Mouse (Mus musculus) midbrain, embryonic 13.5 days (tissue): Measurements from ENCODE around the gene Zbtb4. TPM values are rescaled to one million over a fixed set of nuclear protein-coding genes. Genes with fewer than 3 reads are reported as not detected.
A peak's percentile ranks its signal among the peaks of the same experiment; 100 is the strongest.

ENCODE experiments used
- ATAC-seq: fragments of 200-750 bp; cut with Nextera tagmentation; 2 replicates; pipeline ENCODE4 v1.8.0; 2017; ENCODE audit warnings: mild to moderate bottlenecking, moderate TSS enrichment, moderate library complexity
- H3K27ac ChIP-seq: fragments of 300-500 bp; sonication (generic); 2 replicates; pipeline ENCODE4 v1.5.1; 2015; ENCODE audit warnings: inconsistent platforms, mild to moderate bottlenecking, moderate library complexity
- H3K27me3 ChIP-seq: fragments of 300-500 bp; sonication (generic); 2 replicates; pipeline ENCODE4 v1.6.1; 2015; ENCODE audit warnings: mild to moderate bottlenecking, inconsistent platforms
- H3K36me3 ChIP-seq: fragments of 300-500 bp; sonication (generic); 2 replicates; pipeline ENCODE4 v1.6.1; 2015; ENCODE audit warnings: mild to moderate bottlenecking, inconsistent platforms
- H3K4me1 ChIP-seq: fragments of 300-500 bp; sonication (generic); replicated peaks from 2 replicates; pipeline ENCODE4 v1.6.1; 2015; ENCODE audit warnings: inconsistent platforms
- H3K4me2 ChIP-seq: fragments of 300-500 bp; sonication (generic); replicated peaks from 2 replicates; pipeline ENCODE4 v1.6.1; 2015; ENCODE audit warnings: moderate library complexity, mild to moderate bottlenecking, inconsistent platforms
- H3K4me3 ChIP-seq: fragments of 300-500 bp; sonication (generic); replicated peaks from 2 replicates; pipeline ENCODE4 v1.5.1; 2015; ENCODE audit warnings: mild to moderate bottlenecking, inconsistent platforms
- H3K9ac ChIP-seq: fragments of 300-500 bp; sonication (generic); replicated peaks from 2 replicates; pipeline ENCODE4 v1.6.1; 2015; ENCODE audit warnings: mild to moderate bottlenecking, inconsistent platforms
- H3K9me3 ChIP-seq: fragments of 300-500 bp; sonication (generic); 2 replicates; pipeline ENCODE4 v1.6.1; 2016; ENCODE audit warnings: mild to moderate bottlenecking, inconsistent platforms
- WGBS: fragments of 180-500 bp; shearing (Covaris S2); methylation state at CpG from one replicate; pipeline ENCODE4 v1.1.7; 2015; 5-methylcytosine and 5-hydroxymethylcytosine counted together
- polyA plus RNA-seq: library from polyadenylated mRNA; unstranded; fragments of >200 nt; fragmentation: Nextera tagmentation; extraction: Ambion mirVana; gene quantifications from 2 replicates; pipeline ENCODE4 v1.2.1, GENCODE M21; 2015

The Zbtb4 gene
- polyA plus RNA-seq, 1 experiment from 2014 or later = 2.9 TPM

GRCm38 (mm10) chr11:69823456-69823855, 57.7 kb downstream of the Zbtb4 start:
- no peaks in the 10 kb centered on the region for H3K27me3 ChIP-seq
- ATAC-seq = no peak
- H3K4me2 ChIP-seq = no peak overlapping the region
- H3K4me3 ChIP-seq = no peak overlapping the region
- H3K36me3 ChIP-seq = peaks cover 52% of the 10 kb centered on the region
- H3K9ac ChIP-seq = no peak overlapping the region
- no peak overlapping the region for H3K27ac ChIP-seq
- H3K9me3 ChIP-seq = no peaks in the 10 kb centered on the region
- H3K4me1 ChIP-seq = no peaks in the 10 kb centered on the region
- WGBS = 80% methylated on average over 2 of the region's 2 CpGs

- WGBS = 58% methylated on average over 5 of the region's 5 CpGs
- ATAC-seq = no peak
- H3K4me2 ChIP-seq = no peak overlapping the region
Measured at GRCm38 (mm10) chr11:69828832-69829231, 63.1 kb downstream of the Zbtb4 start.

GRCm38 (mm10) chr11:69833554-69833953, 67.8 kb downstream of the Zbtb4 start:
- Histone ChIP-seq H3K27ac (peak overlapping the region; percentile 98; the same call in 1 of the 2 replicates), H3K9ac (peak overlapping the region; percentile 99), H3K4me3 (peak overlapping the region; percentile 97), H3K4me2 (peak overlapping the region; percentile 99), H3K9me3 (no peaks in the 10 kb centered on the region), H3K36me3 (peaks cover 44% of the 10 kb centered on the region), H3K4me1 (peaks cover 55% of the 10 kb centered on the region), H3K27me3 (no peaks in the 10 kb centered on the region)
- ATAC-seq = no peak
- WGBS = 57% methylated on average over 8 of the region's 8 CpGs

More at GRCm38 (mm10) chr11:69828832-69829231, 63.1 kb downstream of the Zbtb4 start:
- Histone ChIP-seq H3K4me3 (no peak overlapping the region), H3K9me3 (no peaks in the 10 kb centered on the region), H3K36me3 (peaks cover 91% of the 10 kb centered on the region), H3K4me1 (peaks cover 32% of the 10 kb centered on the region), H3K27ac (no peak overlapping the region), H3K9ac (no peak overlapping the region), H3K27me3 (no peaks in the 10 kb centered on the region)

Other genes with a start within 250 kb of the Zbtb4 start
- 2.2 and 2.7 TPM in 2 replicates for gene Dnah2, start 216.8 kb upstream of the Zbtb4 start, polyA plus RNA-seq
- 95.0 and 130 TPM in 2 replicates for gene Efnb3, start 205.7 kb upstream of the Zbtb4 start, polyA plus RNA-seq
- gene Wrap53, start 185.7 kb upstream of the Zbtb4 start, polyA plus RNA-seq = 24.5 and 26.9 TPM in 2 replicates
- 84.2 and 93.4 TPM in 2 replicates for gene Trp53, start 185.6 kb upstream of the Zbtb4 start, polyA plus RNA-seq
- gene Atp1b2, start 160.0 kb upstream of the Zbtb4 start, polyA plus RNA-seq = 23.2 and 24.3 TPM in 2 replicates
- not detected in 2 replicates for gene Shbg, start 148.0 kb upstream of the Zbtb4 start, polyA plus RNA-seq
- gene Sat2, start 143.9 kb upstream of the Zbtb4 start, polyA plus RNA-seq = 25.1 and 28.5 TPM in 2 replicates
- gene Fxr2, start 132.9 kb upstream of the Zbtb4 start, polyA plus RNA-seq = 40.5 and 52.4 TPM in 2 replicates
- gene Sox15, start 110.6 kb upstream of the Zbtb4 start, polyA plus RNA-seq = 0.31 TPM in 1 of 2 replicates, not detected in the other
- 103 and 104 TPM in 2 replicates for gene Mpdu1, start 103.3 kb upstream of the Zbtb4 start, polyA plus RNA-seq
- gene Cd68, start 99.8 kb upstream of the Zbtb4 start, polyA plus RNA-seq = 6.1 and 7.3 TPM in 2 replicates
- 581 and 595 TPM in 2 replicates for gene Eif4a1, start 93.5 kb upstream of the Zbtb4 start, polyA plus RNA-seq
- gene Senp3, start 83.8 kb upstream of the Zbtb4 start, polyA plus RNA-seq = 101 and 103 TPM in 2 replicates
- 0.36 TPM in 1 of 2 replicates, not detected in the other for gene Tnfsf13, start 80.1 kb upstream of the Zbtb4 start, polyA plus RNA-seq
- gene Tnfsf12, start 70.1 kb upstream of the Zbtb4 start, polyA plus RNA-seq = 0.98 and 1.2 TPM in 2 replicates
- 0.64 and 1.2 TPM in 2 replicates for gene Tnfsfm13, start 69.8 kb upstream of the Zbtb4 start, polyA plus RNA-seq
- 22.7 and 24.9 TPM in 2 replicates for gene Polr2a, start 7.3 kb upstream of the Zbtb4 start, polyA plus RNA-seq
- 0.31 TPM in 1 of 2 replicates, not detected in the other for gene Slc35g3, start 3.9 kb upstream of the Zbtb4 start, polyA plus RNA-seq
- gene Chrnb1, start 30.0 kb downstream of the Zbtb4 start, polyA plus RNA-seq = 0.83 and 0.85 TPM in 2 replicates
- 3.4 and 4.4 TPM in 2 replicates for gene Fgf11, start 35.9 kb downstream of the Zbtb4 start, polyA plus RNA-seq
- 0.44 and 0.52 TPM in 2 replicates for gene Tmem102, start 39.7 kb downstream of the Zbtb4 start, polyA plus RNA-seq
- gene Gm39566, start 49.4 kb downstream of the Zbtb4 start, polyA plus RNA-seq = not detected in 2 replicates
- not detected in 2 replicates for gene Spem2, start 52.6 kb downstream of the Zbtb4 start, polyA plus RNA-seq
- gene Spem1, start 56.3 kb downstream of the Zbtb4 start, polyA plus RNA-seq = 0.51 and 0.64 TPM in 2 replicates
- 20.5 and 21.3 TPM in 2 replicates for gene Nlgn2, start 71.9 kb downstream of the Zbtb4 start, polyA plus RNA-seq
- 329 and 331 TPM in 2 replicates for gene Tmem256, start 72.6 kb downstream of the Zbtb4 start, polyA plus RNA-seq
- 55.0 and 56.3 TPM in 2 replicates for gene Plscr3, start 80.5 kb downstream of the Zbtb4 start, polyA plus RNA-seq
- gene Tnk1, start 92.8 kb downstream of the Zbtb4 start, polyA plus RNA-seq = 0.27 and 0.31 TPM in 2 replicates
- gene Tmem95, start 112.1 kb downstream of the Zbtb4 start, polyA plus RNA-seq = not detected in 2 replicates
- gene Kctd11, start 115.5 kb downstream of the Zbtb4 start, polyA plus RNA-seq = 1.3 and 1.7 TPM in 2 replicates
- gene Acap1, start 129.6 kb downstream of the Zbtb4 start, polyA plus RNA-seq = 0.37 and 0.48 TPM in 2 replicates
- gene 2810408A11Rik, start 135.1 kb downstream of the Zbtb4 start, polyA plus RNA-seq = 16.1 and 17.1 TPM in 2 replicates
- 18.6 and 19.8 TPM in 2 replicates for gene Neurl4, start 135.2 kb downstream of the Zbtb4 start, polyA plus RNA-seq
- gene Gps2, start 148.0 kb downstream of the Zbtb4 start, polyA plus RNA-seq = 81.9 and 87.0 TPM in 2 replicates
- gene Eif5a, start 156.0 kb downstream of the Zbtb4 start, polyA plus RNA-seq = 1,160 and 1,188 TPM in 2 replicates
- 3.9 and 4.2 TPM in 2 replicates for gene Ybx2, start 169.9 kb downstream of the Zbtb4 start, polyA plus RNA-seq
- gene Slc2a4, start 182.3 kb downstream of the Zbtb4 start, polyA plus RNA-seq = 4.3 and 4.4 TPM in 2 replicates
- gene Cldn7, start 198.9 kb downstream of the Zbtb4 start, polyA plus RNA-seq = 0.32 and 1.1 TPM in 2 replicates
- 22.9 and 23.8 TPM in 2 replicates for gene Ctdnep1, start 215.2 kb downstream of the Zbtb4 start, polyA plus RNA-seq
- gene Elp5, start 216.6 kb downstream of the Zbtb4 start, polyA plus RNA-seq = 156 and 158 TPM in 2 replicates
- gene Gabarap, start 225.2 kb downstream of the Zbtb4 start, polyA plus RNA-seq = 611 and 625 TPM in 2 replicates
- gene Phf23, start 229.9 kb downstream of the Zbtb4 start, polyA plus RNA-seq = 74.2 and 82.2 TPM in 2 replicates
- 27.6 and 35.4 TPM in 2 replicates for gene Dvl2, start 234.7 kb downstream of the Zbtb4 start, polyA plus RNA-seq
- gene Acadvl, start 249.5 kb downstream of the Zbtb4 start, polyA plus RNA-seq = 48.4 and 51.7 TPM in 2 replicates